In the genomic region with DNA sequence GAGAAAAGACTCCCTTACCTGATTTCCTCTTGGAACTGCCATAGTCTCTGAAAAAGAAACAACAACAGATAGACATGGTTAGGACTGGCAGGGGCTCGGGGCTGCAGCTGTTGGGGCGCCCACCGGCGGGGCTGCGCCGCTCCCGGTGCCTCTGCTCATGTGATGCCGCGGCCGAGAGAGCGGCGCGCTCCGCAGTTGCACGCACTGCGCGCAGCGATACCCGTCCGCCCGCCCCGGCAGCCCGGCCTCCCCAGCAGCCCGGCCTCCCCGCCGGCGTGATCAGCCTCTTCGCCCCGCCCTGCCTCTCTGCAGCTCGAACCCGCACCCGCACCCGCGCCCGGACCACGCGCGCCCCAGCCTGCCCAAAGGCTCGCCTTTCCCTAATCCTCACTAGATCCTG, we compare ENCODE assay signal across 9 mouse cellular contexts.
DNase-seq lines count a peak whose midpoint lies in the region; ATAC-seq and TF ChIP-seq lines count a peak whose summit lies in the region.
"Had no signal": no experiment of that assay in that cellular context is flagged by ENCODE, and none has a peak within 500 bp of the region (broad histone marks: within the 10 kb centered on the region; RNA-seq: fewer than 3 reads in every experiment).

No protein-coding gene starts in this region.

- H3K4me2 ChIP-seq in embryonic facial prominence, embryonic 12.5 days (replicated peaks) = peak overlapping the region; percentile 68
- peak overlapping the region; percentile 80 for H3K4me2 ChIP-seq in midbrain, postnatal 0 days (ENCODE audit: low read depth, low read length, poor library complexity, severe bottlenecking)

- H3K4me1 ChIP-seq in heart, embryonic 10.5 days = peaks cover 60% of the 10 kb centered on the region
- peaks cover 84% of the 10 kb centered on the region for H3K4me1 ChIP-seq in E14TG2a.4 (replicated peaks; ENCODE audit: low read depth, low read length)
- H3K4me1 ChIP-seq in embryonic facial prominence, embryonic 12.5 days = peaks cover 24% of the 10 kb centered on the region
- no peaks in the 10 kb centered on the region for H3K4me1 ChIP-seq in midbrain, postnatal 0 days (ENCODE audit: insufficient read depth, low read length)

- peak overlapping the region; percentile 47 for H3K9ac ChIP-seq in embryonic facial prominence, embryonic 12.5 days
- peak overlapping the region; percentile 36 for H3K9ac ChIP-seq in midbrain, postnatal 0 days (replicated peaks; ENCODE audit: low read length, poor library complexity, severe bottlenecking)

- no peak for DNase-seq in heart, embryonic 10.5 days (ENCODE audit: low spot score)
- DNase-seq in heart, postnatal 10 days = no peak
- DNase-seq in layer of hippocampus, adult 2 months (ENCODE audit: low spot score in 2 of 2) = peak; percentile 66 to 71
- DNase-seq in midbrain, postnatal 0 days (ENCODE audit: low spot score) = no peak
- no peak for DNase-seq in B cell, adult 2 months
- DNase-seq in urinary bladder, adult 18-20 months (ENCODE audit: low spot score in 2 of 2) = no peak

- H3K27ac ChIP-seq in heart, embryonic 10.5 days = peak overlapping the region; percentile 72
- no peak overlapping the region for H3K27ac ChIP-seq in embryonic facial prominence, embryonic 12.5 days
- H3K27ac ChIP-seq in layer of hippocampus, adult 2 months = peak overlapping the region; percentile 89
- no peak overlapping the region for H3K27ac ChIP-seq in midbrain, postnatal 0 days (ENCODE audit: low read depth, low read length)

- intact Hi-C loops in heart, postnatal 10 days (cut with DNase I) = no loop called here

- H3K9me3 ChIP-seq in heart, embryonic 10.5 days = no peaks in the 10 kb centered on the region
- no peaks in the 10 kb centered on the region for H3K9me3 ChIP-seq in E14TG2a.4 (ENCODE audit: low read length)
- H3K9me3 ChIP-seq in embryonic facial prominence, embryonic 12.5 days = no peaks in the 10 kb centered on the region
- no peaks in the 10 kb centered on the region for H3K9me3 ChIP-seq in midbrain, postnatal 0 days (ENCODE audit: low read length)
- H3K9me3 ChIP-seq: G1E had no signal

- TF ChIP-seq CTCF in E14TG2a.4 (conservative IDR thresholded peaks at IDR 0.05; ENCODE audit: low read length) = no peak
- no peak for TF ChIP-seq CTCF in layer of hippocampus, adult 2 months (conservative IDR thresholded peaks at IDR 0.05)
- no peak for TF ChIP-seq CTCF in midbrain, postnatal 0 days (IDR thresholded peaks at IDR 0.05)

- H3K36me3 ChIP-seq in heart, embryonic 10.5 days = 0 out of 2 replicates have a peak, but pooled peaks cover 5% of the 10 kb centered on the region
- no peaks in the 10 kb centered on the region for H3K36me3 ChIP-seq in E14TG2a.4 (ENCODE audit: insufficient read depth, low read length)
- H3K36me3 ChIP-seq in embryonic facial prominence, embryonic 12.5 days = no peaks in the 10 kb centered on the region
- H3K36me3 ChIP-seq in midbrain, postnatal 0 days (ENCODE audit: insufficient read depth, low read length) = no peaks in the 10 kb centered on the region
- H3K36me3 ChIP-seq: G1E had no signal

- peaks cover 39% of the 10 kb centered on the region for H3K27me3 ChIP-seq in heart, embryonic 10.5 days (ENCODE audit: insufficient read depth, poor library complexity, severe bottlenecking)
- H3K27me3 ChIP-seq in E14TG2a.4 (ENCODE audit: insufficient read depth, low read length) = peaks cover 52% of the 10 kb centered on the region
- H3K27me3 ChIP-seq in embryonic facial prominence, embryonic 12.5 days = peaks cover 36% of the 10 kb centered on the region
- H3K27me3 ChIP-seq in midbrain, postnatal 0 days (ENCODE audit: insufficient read depth, low read length) = peaks cover 26% of the 10 kb centered on the region

- WGBS in heart, embryonic 10.5 days = 1% methylated on average over 39 of the region's 39 CpGs
- under 1% methylated on average over 33 of the region's 39 CpGs for WGBS in embryonic facial prominence, embryonic 12.5 days
- 2% methylated on average over 38 of the region's 39 CpGs for WGBS in midbrain, postnatal 0 days

- H3K4me3 ChIP-seq in heart, embryonic 10.5 days = peak overlapping the region; percentile 63
- peak overlapping the region; percentile 76 for H3K4me3 ChIP-seq in E14TG2a.4 (replicated peaks; ENCODE audit: low read length)
- H3K4me3 ChIP-seq in embryonic facial prominence, embryonic 12.5 days = peak overlapping the region; percentile 41
- peak overlapping the region; percentile 70 for H3K4me3 ChIP-seq in layer of hippocampus, adult 2 months
- H3K4me3 ChIP-seq in midbrain, postnatal 0 days (ENCODE audit: low read depth, low read length) = peak overlapping the region; percentile 39

- no peak for ATAC-seq in embryonic facial prominence, embryonic 12.5 days (ENCODE audit: insufficient number of reproducible peaks, insufficient read depth, low FRiP score, low TSS enrichment)
- ATAC-seq in midbrain, postnatal 0 days (ENCODE audit: low FRiP score) = no peak

Comparison
In these comparisons a context has a peak if more than half of its experiments do, and no peak if none do; other contexts are left out.
1. DNase-seq: peak in layer of hippocampus, adult 2 months (2 of 2); none in heart, embryonic 10.5 days (single experiment), heart, postnatal 10 days (0 of 2), midbrain, postnatal 0 days (single experiment), B cell, adult 2 months (0 of 2) and urinary bladder, adult 18-20 months (0 of 2).
2. H3K27ac ChIP-seq: peak in heart, embryonic 10.5 days (single experiment) and layer of hippocampus, adult 2 months (single experiment); none in embryonic facial prominence, embryonic 12.5 days (single experiment) and midbrain, postnatal 0 days (single experiment).
3. Peak in every context shown above with its lines, with median percentiles within 50 percentile points of each other: H3K4me3 ChIP-seq.